Mouse (Mus musculus): ENCODE results near the gene Vmn2r102.

The Vmn2r102 gene

DNA sequence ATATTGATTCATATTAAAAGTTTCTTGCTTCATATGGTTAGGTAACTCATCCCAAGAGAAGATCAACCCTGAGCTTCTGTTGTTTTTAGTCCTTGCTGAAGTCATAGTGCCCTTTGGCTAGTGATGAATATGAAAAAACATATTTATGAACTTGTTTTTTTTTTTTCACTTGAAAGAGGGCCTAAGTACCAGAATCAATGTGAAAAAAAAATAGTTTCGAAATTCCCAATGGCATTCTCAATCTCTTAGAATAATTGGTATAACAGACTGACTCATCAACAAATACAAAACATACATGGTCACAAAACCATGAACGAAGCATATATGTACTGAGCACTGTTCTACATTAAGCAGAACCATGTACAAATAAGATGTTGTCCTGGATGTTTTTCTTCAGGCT, at the start of gene Vmn2r102:
Vmn2r102 (plus strand) TSS at position 301 of the 400 bp plus-strand sequence.
- no peak for DNase-seq

DNA sequence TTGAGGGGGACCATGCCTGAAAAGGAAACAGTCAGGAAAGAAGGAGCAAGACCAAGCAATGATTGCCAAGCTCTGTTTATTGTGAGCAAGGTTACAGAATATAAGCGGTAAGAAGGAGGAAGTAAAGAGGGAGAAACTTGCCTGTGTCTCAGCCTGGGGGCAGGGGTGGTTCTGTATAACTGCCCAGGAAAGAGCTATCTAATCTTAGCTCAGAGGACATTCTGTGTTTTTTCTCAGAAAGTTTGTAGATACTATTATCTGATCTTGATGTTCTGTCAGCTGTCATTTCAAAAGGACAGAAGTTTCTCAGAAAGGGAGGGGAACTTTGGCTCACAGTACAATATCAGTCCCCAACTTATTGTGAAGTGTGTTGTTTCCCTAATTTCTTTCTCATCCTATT, 30.8 kb upstream of the Vmn2r102 start:
- no peak for DNase-seq

DNA sequence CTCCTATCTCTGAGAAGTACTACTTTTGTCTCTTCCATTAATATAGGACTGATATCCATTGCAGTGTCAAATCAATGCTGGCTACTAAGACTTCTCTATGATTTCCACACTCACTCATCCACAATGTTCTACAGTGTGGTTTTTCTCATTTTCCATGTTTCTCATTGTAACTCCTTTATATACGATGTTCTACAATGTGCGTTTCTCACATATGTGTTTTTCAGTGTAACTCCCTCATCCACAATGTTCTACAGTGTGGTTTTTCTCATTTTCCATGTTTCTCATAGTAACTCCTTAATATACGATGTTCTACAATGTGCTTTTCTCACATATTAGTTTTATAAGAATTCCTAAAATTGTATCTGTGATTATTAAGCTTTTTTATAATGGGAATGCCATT, 1.7 kb upstream of the Vmn2r102 start:
- no peak for DNase-seq

DNA sequence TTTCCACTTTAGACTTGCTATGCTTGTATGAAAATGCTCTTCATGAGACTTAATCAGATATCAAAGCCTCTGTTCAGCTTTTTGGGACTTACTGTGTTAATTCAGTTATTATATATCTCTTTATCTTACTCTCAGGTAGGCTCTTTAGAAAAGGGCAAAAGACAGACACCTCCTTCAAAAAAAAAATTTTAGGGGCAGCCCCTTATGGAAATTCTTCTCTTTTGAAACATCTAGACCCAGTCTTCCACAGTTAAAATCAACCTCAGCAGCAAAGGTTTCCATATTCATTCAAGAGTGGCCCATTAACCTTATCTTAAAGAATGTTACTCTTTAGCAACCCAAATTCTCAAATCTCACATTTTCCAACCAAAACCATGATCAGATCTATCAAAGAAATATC, 31.9 kb downstream of the Vmn2r102 start:
- DNase-seq, result no peak
